Mouse (Mus musculus) MEL (cell line): ENCODE measurements around the gene Ehf. TPM values are rescaled to one million over a fixed set of nuclear protein-coding genes. Genes with fewer than 3 reads are reported as not detected.

Experiments used
- DNase-seq: peaks from one replicate; pipeline ENCODE4 v3.0.0; 2011; ENCODE audit warnings: low read depth, low spot score
- H3K27ac ChIP-seq: 2 replicates; pipeline ENCODE4 v1.5.1; 2012; ENCODE audit warnings: low read depth, mild to moderate bottlenecking, control low read depth, low read length, moderate library complexity; ENCODE audit not compliant: control insufficient read depth
- H3K27me3 ChIP-seq, 2 experiments: fragments of 150-350 bp in 1 of 2; sonication (generic) in 1 of 2; 2 replicates each; pipeline ENCODE4 v1.6.1; 2012; ENCODE audit warnings: low read length in 2 of 2, mild to moderate bottlenecking in 2 of 2, improper control_type of control experiment in 1 of 2, moderate library complexity in 1 of 2; ENCODE audit not compliant: insufficient read depth in 2 of 2, control insufficient read depth in 1 of 2
- H3K36me3 ChIP-seq, 2 experiments: 2 replicates each; pipeline ENCODE4 v1.6.1; 2012 to 2014; ENCODE audit warnings: low read length in 2 of 2, improper control_type of control experiment in 1 of 2, inconsistent platforms in 1 of 2, mild to moderate bottlenecking in 1 of 2; ENCODE audit not compliant: insufficient read depth in 2 of 2, control insufficient read depth in 1 of 2
- H3K4me1 ChIP-seq, 2 experiments: fragments of 150-350 bp in 1 of 2; sonication (generic) in 1 of 2; 2 replicates each; pipeline ENCODE4 v1.6.1; 2012; ENCODE audit warnings: low read length in 2 of 2, improper control_type of control experiment in 1 of 2, mild to moderate bottlenecking in 1 of 2; ENCODE audit not compliant: insufficient read depth in 2 of 2, control insufficient read depth in 1 of 2
- H3K4me3 ChIP-seq, 2 experiments: fragments of 150-350 bp in 1 of 2; sonication (generic) in 1 of 2; 2 replicates each; pipeline ENCODE4 v1.5.1; 2012; ENCODE audit warnings: low read depth in 2 of 2, low read length in 2 of 2, mild to moderate bottlenecking in 2 of 2, moderate library complexity in 2 of 2, control low read depth in 1 of 2, improper control_type of control experiment in 1 of 2; ENCODE audit not compliant: control insufficient read depth in 1 of 2, insufficient read depth in 1 of 2
- H3K79me2 ChIP-seq: 2 replicates; pipeline ENCODE4 v1.6.1; 2012; ENCODE audit warnings: mild to moderate bottlenecking, low read length, moderate library complexity; ENCODE audit not compliant: control insufficient read depth, poor library complexity, insufficient read depth
- H3K9ac ChIP-seq: 2 replicates; pipeline ENCODE4 v1.6.1; 2012; ENCODE audit warnings: low read depth, mild to moderate bottlenecking, control low read depth, low read length, moderate library complexity; ENCODE audit not compliant: control insufficient read depth, poor library complexity, severe bottlenecking
- H3K9me3 ChIP-seq: fragments of 150-350 bp; sonication (generic); replicated peaks from 2 replicates; pipeline ENCODE4 v1.6.1; 2012; ENCODE audit warnings: mild to moderate bottlenecking, low read length, improper control_type of control experiment, moderate library complexity; ENCODE audit not compliant: insufficient read depth
- BHLHE40 ChIP-seq: IDR thresholded peaks from 2 replicates; pipeline ENCODE4 v1.6.1; 2012; ENCODE audit warnings: low read depth, mild to moderate bottlenecking, inconsistent platforms, low read length, improper control_type of control experiment, borderline replicate concordance
- CHD1 ChIP-seq: IDR thresholded peaks from 2 replicates; pipeline ENCODE4 v1.6.1; 2012; ENCODE audit warnings: low read depth, mild to moderate bottlenecking, inconsistent platforms, low read length, improper control_type of control experiment
- CHD2 ChIP-seq: IDR thresholded peaks from 2 replicates; pipeline ENCODE4 v1.6.1; 2011; ENCODE audit warnings: low read length, improper control_type of control experiment
- CTCF ChIP-seq, 3 experiments: IDR thresholded peaks in 2 of 3; conservative IDR thresholded peaks in 1 of 3; 2 replicates each; pipeline ENCODE4 v1.5.1; 2011 to 2012; ENCODE audit warnings: low read length in 3 of 3, low read depth in 2 of 3, mild to moderate bottlenecking in 2 of 3, improper control_type of control experiment in 1 of 3, inconsistent platforms in 1 of 3, mixed read lengths in 1 of 3, moderate library complexity in 1 of 3; ENCODE audit not compliant: control insufficient read depth in 1 of 3, insufficient read depth in 1 of 3, poor library complexity in 1 of 3, severe bottlenecking in 1 of 3
- ELF1 ChIP-seq: IDR thresholded peaks from 2 replicates; pipeline ENCODE4 v1.6.1; 2014; ENCODE audit warnings: low read depth, mild to moderate bottlenecking, inconsistent platforms, low read length, improper control_type of control experiment, moderate library complexity
- GABPA ChIP-seq: IDR thresholded peaks from 2 replicates; pipeline ENCODE4 v1.6.1; 2012; ENCODE audit warnings: low read depth, mild to moderate bottlenecking, inconsistent platforms, low read length, improper control_type of control experiment, moderate library complexity
- MYB ChIP-seq: IDR thresholded peaks from 2 replicates; pipeline ENCODE4 v1.6.1; 2011; ENCODE audit warnings: mild to moderate bottlenecking, low read depth, low read length, improper control_type of control experiment
- NELFE ChIP-seq: IDR thresholded peaks from 2 replicates; pipeline ENCODE4 v1.6.1; 2011; ENCODE audit warnings: low read depth, low read length, improper control_type of control experiment
- NRF1 ChIP-seq: IDR thresholded peaks from 2 replicates; pipeline ENCODE4 v1.6.1; 2014; ENCODE audit warnings: low read depth, mild to moderate bottlenecking, inconsistent platforms, low read length, improper control_type of control experiment, moderate library complexity; ENCODE audit not compliant: poor library complexity, insufficient read depth, severe bottlenecking
- POLR2A ChIP-seq, 2 experiments: IDR thresholded peaks; 2 replicates each; pipeline ENCODE4 v1.6.1; 2011 to 2012; ENCODE audit warnings: low read length in 2 of 2, mild to moderate bottlenecking in 2 of 2, control low read depth in 1 of 2, improper control_type of control experiment in 1 of 2, low read depth in 1 of 2, moderate library complexity in 1 of 2; ENCODE audit not compliant: control insufficient read depth in 1 of 2, insufficient read depth in 1 of 2, poor library complexity in 1 of 2
- RAD21 ChIP-seq: IDR thresholded peaks from 2 replicates; pipeline ENCODE4 v1.6.1; 2011; ENCODE audit warnings: mild to moderate bottlenecking, low read depth, low read length, improper control_type of control experiment
- RCOR1 ChIP-seq: IDR thresholded peaks from 2 replicates; pipeline ENCODE4 v1.6.1; 2012; ENCODE audit warnings: low read depth, mild to moderate bottlenecking, inconsistent platforms, low read length, improper control_type of control experiment
- TAL1 ChIP-seq: IDR thresholded peaks from 2 replicates; pipeline ENCODE4 v1.6.1; 2012; ENCODE audit warnings: mild to moderate bottlenecking, inconsistent platforms, low read length, moderate library complexity, mixed read lengths
- TCF12 ChIP-seq: IDR thresholded peaks from 2 replicates; pipeline ENCODE4 v1.6.1; 2014; ENCODE audit warnings: low read depth, mild to moderate bottlenecking, inconsistent platforms, low read length, improper control_type of control experiment, moderate library complexity
- ZC3H11A ChIP-seq: IDR thresholded peaks from 2 replicates; pipeline ENCODE4 v1.6.1; 2012; ENCODE audit warnings: low read depth, mild to moderate bottlenecking, inconsistent platforms, low read length, improper control_type of control experiment
- ZMIZ1 ChIP-seq: IDR thresholded peaks from 2 replicates; pipeline ENCODE4 v1.6.1; 2012; ENCODE audit warnings: low read depth, mild to moderate bottlenecking, inconsistent platforms, low read length, improper control_type of control experiment, moderate library complexity
- polyA plus RNA-seq, 2 experiments: library from polyadenylated mRNA; stranded (reverse) in 1 of 2; unstranded in 1 of 2; fragments of >175 nt in 1 of 2; fragments of >200 nt in 1 of 2; gene quantifications; 2 replicates each; pipeline versions ENCODE4 v1.2.1 to v1.2.4; 2012; ENCODE audit warnings: low replicate concordance in 2 of 2, low read depth in 1 of 2; ENCODE audit not compliant: insufficient read length in 2 of 2, insufficient read depth in 1 of 2, missing spikeins in 1 of 2
- total RNA-seq: library from RNA; depleted of rRNA; stranded (reverse); fragments of 300-350 nt; gene quantifications from 2 replicates; pipeline ENCODE4 v1.2.3, GENCODE M21; 2012; rRNA removed

Gene Ehf
- total and polyA plus RNA-seq, 3 experiments: not detected

- no peaks in the 10 kb centered on the region for H3K79me2 ChIP-seq
- no peaks in the 10 kb centered on the region for H3K4me1 ChIP-seq
- H3K27ac ChIP-seq: no peak overlapping the region
- H3K27me3 ChIP-seq: no peaks in the 10 kb centered on the region; a peak in 4 of 4 replicates
- peak; percentile 51 for DNase-seq
- TF ChIP-seq CTCF (IDR thresholded peaks at IDR 0.05 in 2 of 3, conservative IDR thresholded peaks at IDR 0.05 in 1 of 3; ENCODE audit: control insufficient read depth in 1 of 3, insufficient read depth in 1 of 3, low read depth in 2 of 3, low read length in 3 of 3, poor library complexity in 1 of 3, severe bottlenecking in 1 of 3): no peak
- TF ChIP-seq ZC3H11A: no peak
- H3K9ac ChIP-seq: no peak overlapping the region
- no peak overlapping the region for H3K4me3 ChIP-seq
- H3K9me3 ChIP-seq: no peaks in the 10 kb centered on the region
- H3K36me3 ChIP-seq: 0 out of 4 replicates have a peak, but pooled peaks cover 0 to 3% of the 10 kb centered on the region in 2 experiments
Observed at GRCm38 (mm10) chr2:103214861-103215260, 88.2 kb downstream of the Ehf start.

DNA sequence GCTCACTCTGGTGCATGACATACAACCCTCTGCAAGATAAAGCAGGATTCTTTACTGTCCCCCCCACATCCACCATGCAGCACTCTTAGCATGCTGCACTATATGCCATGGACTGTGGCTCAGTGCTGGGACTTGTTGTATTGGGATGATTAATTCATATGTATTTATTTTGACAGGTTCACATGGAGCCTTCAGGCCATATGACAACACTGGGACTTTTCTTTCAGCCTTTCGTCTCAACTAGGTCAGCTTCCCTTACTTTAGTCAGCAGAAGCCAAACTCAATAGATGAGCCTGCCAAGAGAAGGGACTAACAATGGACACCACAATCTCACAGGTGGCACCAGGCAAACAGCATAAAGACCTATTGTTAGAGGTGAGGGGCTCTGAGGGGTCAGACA is 89.5 kb downstream of the Ehf start:
- Histone ChIP-seq H3K4me1 (no peaks in the 10 kb centered on the region), H3K27ac (no peak overlapping the region), H3K27me3 (no peaks in the 10 kb centered on the region; a peak in 3 of 4 replicates), H3K9ac (no peak overlapping the region), H3K79me2 (no peaks in the 10 kb centered on the region), H3K36me3 (0 out of 4 replicates have a peak, but pooled peaks cover 0 to 3% of the 10 kb centered on the region in 2 experiments), H3K9me3 (no peaks in the 10 kb centered on the region), H3K4me3 (no peak overlapping the region)
- DNase-seq: no peak
- TF ChIP-seq RCOR1 (no peak), CHD2 (no peak), NELFE (no peak), ZC3H11A (no peak), RAD21 (no peak), ELF1 (no peak), TCF12 (no peak), CHD1 (no peak), GABPA (no peak), ZMIZ1 (no peak), MYB (no peak), NRF1 (no peak), TAL1 (no peak), POLR2A (IDR thresholded peaks at IDR 0.05; ENCODE audit: control insufficient read depth in 1 of 2, insufficient read depth in 1 of 2, low read depth in 1 of 2, low read length in 2 of 2, poor library complexity in 1 of 2) (no peak), BHLHE40 (no peak)

Other genes starting within 250 kb of the Ehf start
- gene Pdhx, start 229.8 kb downstream of the Ehf start, total RNA-seq: 48.4 and 50.0 TPM in 2 replicates
- gene Pdhx, start 229.8 kb downstream of the Ehf start, polyA plus RNA-seq: 10 to 100 TPM in 1 of 2 experiments, not detected in 1; 73.3 TPM
- gene Apip, start 229.6 kb downstream of the Ehf start, total RNA-seq: 31.4 and 34.6 TPM in 2 replicates
- gene Apip, start 229.6 kb downstream of the Ehf start, polyA plus RNA-seq: 10 to 100 TPM in 1 of 2 experiments, not detected in 1; 39.7 TPM
- not detected in 2 replicates for gene Elf5, start 108.4 kb upstream of the Ehf start, total RNA-seq
- under 1 TPM in 1 of 2 experiments, not detected in 1; 0.07 TPM for gene Elf5, start 108.4 kb upstream of the Ehf start, polyA plus RNA-seq
- 36.4 and 48.3 TPM in 2 replicates for gene Cat, start 181.9 kb upstream of the Ehf start, total RNA-seq
- 10 to 100 TPM; 74.3 to 82.0 TPM for gene Cat, start 181.9 kb upstream of the Ehf start, polyA plus RNA-seq